Mouse (Mus musculus): ENCODE results near the gene Ccnt2. TPM values are rescaled to one million over a fixed set of nuclear protein-coding genes. Genes with fewer than 3 reads are reported as not detected.
A peak's percentile ranks its signal among the peaks of the same experiment; 100 is the strongest.

Ccnt2 gene
- total and polyA plus RNA-seq, 2 experiments from 2014 or later: 30.6 to 37.4 TPM

GRCm38 (mm10) chr1:127812929-127813328 lies 39.0 kb downstream of the Ccnt2 start:
- H3K27me3 ChIP-seq (ENCODE audit: control insufficient read depth, insufficient read depth, low read length): no peaks in the 10 kb centered on the region
- 45% methylated on average over 7 of the region's 7 CpGs for WGBS
- no peak overlapping the region for H3K4me3 ChIP-seq (ENCODE audit: low read depth, low read length)
- H3K4me2 ChIP-seq (ENCODE audit: low read depth, low read length): no peak overlapping the region
- no peak overlapping the region for H3K9ac ChIP-seq (replicated peaks; ENCODE audit: low read depth, low read length)
- no peak overlapping the region for H3K27ac ChIP-seq (ENCODE audit: low read depth)
- H3K9me3 ChIP-seq (replicated peaks; ENCODE audit: control insufficient read depth, low read length): no peaks in the 10 kb centered on the region
- ATAC-seq (ENCODE audit: insufficient read depth, low read depth) (no peak), DNase-seq (ENCODE audit: low spot score) (no peak)
- no peaks in the 10 kb centered on the region for H3K4me1 ChIP-seq (ENCODE audit: control insufficient read depth, insufficient read depth)
- H3K36me3 ChIP-seq (replicated peaks; ENCODE audit: control insufficient read depth, insufficient read depth, low read length): no peaks in the 10 kb centered on the region
- TF ChIP-seq CTCF (IDR thresholded peaks at IDR 0.05; ENCODE audit: low read depth): no peak
- no peak for TF ChIP-seq EP300 (IDR thresholded peaks at IDR 0.05; ENCODE audit: low read depth)

GRCm38 (mm10) chr1:127816381-127816780 lies 42.4 kb downstream of the Ccnt2 start:
- H3K27ac ChIP-seq (ENCODE audit: low read depth): no peak overlapping the region
- H3K36me3 ChIP-seq (replicated peaks; ENCODE audit: control insufficient read depth, insufficient read depth, low read length): no peaks in the 10 kb centered on the region
- peak; percentile 1 for DNase-seq (ENCODE audit: low spot score)
- H3K9me3 ChIP-seq (replicated peaks; ENCODE audit: control insufficient read depth, low read length): no peaks in the 10 kb centered on the region
- H3K9ac ChIP-seq (replicated peaks; ENCODE audit: low read depth, low read length): no peak overlapping the region
- no peaks in the 10 kb centered on the region for H3K4me1 ChIP-seq (ENCODE audit: control insufficient read depth, insufficient read depth)
- no peaks in the 10 kb centered on the region for H3K27me3 ChIP-seq (ENCODE audit: control insufficient read depth, insufficient read depth, low read length)
- 77% methylated on average over 6 of the region's 6 CpGs for WGBS
- TF ChIP-seq CTCF (IDR thresholded peaks at IDR 0.05; ENCODE audit: low read depth): no peak
- no peak for TF ChIP-seq EP300 (IDR thresholded peaks at IDR 0.05; ENCODE audit: low read depth)
- no peak overlapping the region for H3K4me3 ChIP-seq (ENCODE audit: low read depth, low read length)
- no peak overlapping the region for H3K4me2 ChIP-seq (ENCODE audit: low read depth, low read length)
- no peak for ATAC-seq (ENCODE audit: insufficient read depth, low read depth)

DNA sequence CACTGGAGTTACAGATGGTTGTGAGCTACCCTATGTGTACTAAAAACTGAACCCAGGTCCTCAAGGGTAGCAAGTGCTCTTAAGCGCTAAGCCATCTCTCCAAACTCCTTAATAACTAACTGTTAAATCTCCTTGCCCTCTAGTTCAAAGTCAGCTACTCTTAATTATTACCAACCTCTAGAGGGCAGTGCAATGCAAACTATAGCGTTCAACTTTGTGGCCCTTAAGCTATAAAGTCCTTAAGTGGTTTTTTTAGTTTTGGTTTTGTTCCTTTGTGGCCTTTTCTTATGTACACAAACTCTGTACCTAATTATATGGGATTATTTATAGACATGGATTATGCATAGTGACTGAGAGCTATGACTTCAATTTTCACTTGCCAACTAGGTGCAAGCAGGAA lies 53.4 kb downstream of the Ccnt2 start:
- H3K4me3 ChIP-seq (ENCODE audit: low read depth, low read length): no peak overlapping the region
- no peak overlapping the region for H3K4me2 ChIP-seq (ENCODE audit: low read depth, low read length)
- no peaks in the 10 kb centered on the region for H3K9me3 ChIP-seq (replicated peaks; ENCODE audit: control insufficient read depth, low read length)
- 12% methylated on average over 2 of the region's 2 CpGs for WGBS
- DNase-seq (ENCODE audit: low spot score) (peak; percentile 67), ATAC-seq (ENCODE audit: insufficient read depth, low read depth) (no peak)
- no peaks in the 10 kb centered on the region for H3K36me3 ChIP-seq (replicated peaks; ENCODE audit: control insufficient read depth, insufficient read depth, low read length)
- TF ChIP-seq CTCF (IDR thresholded peaks at IDR 0.05; ENCODE audit: low read depth) (peak; percentile 73), EP300 (IDR thresholded peaks at IDR 0.05; ENCODE audit: low read depth) (no peak)
- H3K4me1 ChIP-seq (ENCODE audit: control insufficient read depth, insufficient read depth): no peaks in the 10 kb centered on the region
- H3K27me3 ChIP-seq (ENCODE audit: control insufficient read depth, insufficient read depth, low read length): no peaks in the 10 kb centered on the region
- no peak overlapping the region for H3K27ac ChIP-seq (ENCODE audit: low read depth)
- H3K9ac ChIP-seq (replicated peaks; ENCODE audit: low read depth, low read length): no peak overlapping the region

GRCm38 (mm10) chr1:127830215-127830921 lies 56.4 kb downstream of the Ccnt2 start:
- no peak overlapping the region for H3K4me3 ChIP-seq (ENCODE audit: low read depth, low read length)
- no peaks in the 10 kb centered on the region for H3K27me3 ChIP-seq (ENCODE audit: control insufficient read depth, insufficient read depth, low read length)
- DNase-seq (ENCODE audit: low spot score) (no peak), ATAC-seq (ENCODE audit: insufficient read depth, low read depth) (no peak)
- H3K4me1 ChIP-seq (ENCODE audit: control insufficient read depth, insufficient read depth): no peaks in the 10 kb centered on the region
- no peaks in the 10 kb centered on the region for H3K36me3 ChIP-seq (replicated peaks; ENCODE audit: control insufficient read depth, insufficient read depth, low read length)
- no peak overlapping the region for H3K9ac ChIP-seq (replicated peaks; ENCODE audit: low read depth, low read length)
- H3K27ac ChIP-seq (ENCODE audit: low read depth): no peak overlapping the region
- no peaks in the 10 kb centered on the region for H3K9me3 ChIP-seq (replicated peaks; ENCODE audit: control insufficient read depth, low read length)
- WGBS: 77% methylated on average over 13 of the region's 13 CpGs
- TF ChIP-seq CTCF (IDR thresholded peaks at IDR 0.05; ENCODE audit: low read depth) (no peak), EP300 (IDR thresholded peaks at IDR 0.05; ENCODE audit: low read depth) (no peak)
- H3K4me2 ChIP-seq (ENCODE audit: low read depth, low read length): no peak overlapping the region

DNA sequence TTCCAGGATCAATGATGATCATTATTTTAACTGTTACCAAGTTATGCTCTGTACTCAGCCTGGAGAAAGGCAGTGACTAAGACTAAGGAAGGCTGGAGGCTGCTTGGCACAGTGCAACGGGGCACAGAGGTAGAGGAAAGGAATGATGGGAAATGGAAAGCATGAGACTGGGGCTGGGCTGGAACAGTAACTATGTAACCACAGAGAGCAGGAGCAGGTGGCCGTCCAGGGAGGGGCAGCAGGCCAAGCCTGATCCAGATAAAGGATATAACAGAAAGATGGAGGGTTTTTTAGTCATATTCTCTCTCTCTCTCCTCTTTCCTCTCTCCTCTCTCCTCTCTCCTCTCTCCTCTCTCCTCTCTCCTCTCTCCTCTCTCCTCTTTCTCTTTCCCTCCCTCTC lies 59.8 kb downstream of the Ccnt2 start:
- Histone ChIP-seq H3K4me2 (ENCODE audit: low read depth, low read length) (no peak overlapping the region), H3K4me1 (ENCODE audit: control insufficient read depth, insufficient read depth) (peaks cover 6% of the 10 kb centered on the region; the same call in 1 of the 2 replicates), H3K9ac (replicated peaks; ENCODE audit: low read depth, low read length) (no peak overlapping the region), H3K36me3 (replicated peaks; ENCODE audit: control insufficient read depth, insufficient read depth, low read length) (no peaks in the 10 kb centered on the region), H3K4me3 (ENCODE audit: low read depth, low read length) (no peak overlapping the region), H3K27ac (ENCODE audit: low read depth) (no peak overlapping the region), H3K27me3 (ENCODE audit: control insufficient read depth, insufficient read depth, low read length) (no peaks in the 10 kb centered on the region), H3K9me3 (replicated peaks; ENCODE audit: control insufficient read depth, low read length) (no peaks in the 10 kb centered on the region)
- no peak for DNase-seq (ENCODE audit: low spot score)
- TF ChIP-seq CTCF (IDR thresholded peaks at IDR 0.05; ENCODE audit: low read depth) (no peak), EP300 (IDR thresholded peaks at IDR 0.05; ENCODE audit: low read depth) (no peak)
- WGBS: 35% methylated on average over 2 of the region's 2 CpGs
- no peak for ATAC-seq (ENCODE audit: insufficient read depth, low read depth)

GRCm38 (mm10) chr1:127834202-127834601 lies 60.2 kb downstream of the Ccnt2 start:
- Histone ChIP-seq H3K4me2 (ENCODE audit: low read depth, low read length) (no peak overlapping the region), H3K27ac (ENCODE audit: low read depth) (no peak overlapping the region), H3K27me3 (ENCODE audit: control insufficient read depth, insufficient read depth, low read length) (no peaks in the 10 kb centered on the region), H3K36me3 (replicated peaks; ENCODE audit: control insufficient read depth, insufficient read depth, low read length) (no peaks in the 10 kb centered on the region), H3K9ac (replicated peaks; ENCODE audit: low read depth, low read length) (no peak overlapping the region), H3K4me1 (ENCODE audit: control insufficient read depth, insufficient read depth) (peaks cover 6% of the 10 kb centered on the region; the same call in 1 of the 2 replicates), H3K4me3 (ENCODE audit: low read depth, low read length) (no peak overlapping the region), H3K9me3 (replicated peaks; ENCODE audit: control insufficient read depth, low read length) (no peaks in the 10 kb centered on the region)
- DNase-seq (ENCODE audit: low spot score) (no peak), ATAC-seq (ENCODE audit: insufficient read depth, low read depth) (no peak)
- TF ChIP-seq CTCF (IDR thresholded peaks at IDR 0.05; ENCODE audit: low read depth) (no peak), EP300 (IDR thresholded peaks at IDR 0.05; ENCODE audit: low read depth) (no peak)
- 36% methylated on average over 4 of the region's 4 CpGs for WGBS
